Mouse (Mus musculus) ES-Bruce4 (cell line): ENCODE measurements around the gene Nbea.

Experiments
- CTCF ChIP-seq: IDR thresholded peaks from one replicate; pipeline ENCODE4 v1.8.1; 2011; ENCODE audit warnings: low read depth, low read length
- POLR2A ChIP-seq: IDR thresholded peaks from one replicate; pipeline ENCODE4 v1.8.1; 2011; ENCODE audit warnings: low read length; ENCODE audit not compliant: insufficient read depth

- TF ChIP-seq POLR2A (no peak), CTCF (no peak)
These were observed 75.4 kb downstream of the Nbea start for GRCm38 (mm10) chr3:56108101-56108500.
